Mouse (Mus musculus): ENCODE measurements at regions not wholly inside any gene's neighbourhood (a gene's known extent, or its start where the extent isn't known, plus 50 kb on each side); places are given as distances from the start of the nearest gene placed in this dataset.

DNA sequence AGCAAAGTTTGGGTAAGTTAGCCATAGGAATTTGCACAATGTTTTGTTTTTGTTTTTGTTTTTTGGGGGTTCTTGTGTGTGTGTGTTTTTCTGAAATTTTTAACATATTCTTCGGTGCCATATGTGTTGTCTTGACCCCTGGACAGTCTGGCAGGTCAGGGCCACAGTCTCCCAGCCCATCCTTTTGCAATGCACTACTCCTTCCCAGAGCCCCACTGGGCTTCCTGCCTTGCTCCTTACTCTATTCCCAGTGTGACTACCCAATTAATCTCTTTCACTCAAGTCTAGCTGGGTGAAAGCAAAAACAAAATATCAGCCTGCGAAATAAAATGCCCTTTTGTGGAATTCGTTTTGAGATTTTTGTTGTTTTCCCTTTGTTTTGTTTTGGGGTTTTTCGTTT lies 154.6 kb upstream of the Nabp1 start:
- Histone ChIP-seq H3K9ac (replicated peaks; ENCODE audit: low read depth, low read length) (no peak overlapping the region), H3K4me1 (ENCODE audit: control insufficient read depth, insufficient read depth, low read length) (peaks cover 5% of the 10 kb centered on the region; the same call in 1 of the 2 replicates), H3K27me3 (ENCODE audit: control insufficient read depth, insufficient read depth, low read length) (no peaks in the 10 kb centered on the region), H3K36me3 (ENCODE audit: control insufficient read depth, insufficient read depth, low read length) (no peaks in the 10 kb centered on the region), H3K27ac (ENCODE audit: low read depth, low read length) (no peak overlapping the region), H3K4me3 (ENCODE audit: low read depth, low read length) (no peak overlapping the region), H3K9me3 (ENCODE audit: control insufficient read depth, low read length) (no peaks in the 10 kb centered on the region), H3K4me2 (ENCODE audit: low read depth, low read length) (no peak overlapping the region)
- ATAC-seq (ENCODE audit: low read depth) = no peak
- 88% methylated on average over 4 of the region's 4 CpGs for WGBS

DNA sequence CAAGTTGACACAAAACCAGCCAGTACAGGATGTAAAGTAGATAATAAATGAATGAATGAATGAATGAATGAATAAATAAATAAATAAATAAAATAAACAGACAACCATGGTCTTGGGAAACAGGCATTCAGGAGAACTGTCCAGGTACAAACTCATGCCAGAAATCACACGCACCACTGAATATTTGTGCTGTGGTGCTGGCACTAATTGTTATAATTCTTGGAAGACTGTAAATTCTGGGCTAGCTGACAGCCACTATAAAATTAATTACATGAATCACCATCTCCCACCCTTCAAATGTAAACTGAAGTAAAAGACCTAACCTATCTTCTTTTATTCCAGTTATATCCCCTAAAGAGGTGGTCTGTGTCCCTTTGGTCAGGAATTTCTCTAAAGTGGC lies 151.6 kb upstream of the Nabp1 start:
- no peak overlapping the region for H3K9ac ChIP-seq (replicated peaks; ENCODE audit: low read depth, low read length)
- H3K27me3 ChIP-seq (ENCODE audit: control insufficient read depth, insufficient read depth, low read length) = no peaks in the 10 kb centered on the region
- no peak overlapping the region for H3K27ac ChIP-seq (ENCODE audit: low read depth, low read length)
- H3K9me3 ChIP-seq (ENCODE audit: control insufficient read depth, low read length) = no peaks in the 10 kb centered on the region
- H3K36me3 ChIP-seq (ENCODE audit: control insufficient read depth, insufficient read depth, low read length) = no peaks in the 10 kb centered on the region
- WGBS = 86% methylated on average over 1 of the region's 1 CpGs
- H3K4me2 ChIP-seq (ENCODE audit: low read depth, low read length) = no peak overlapping the region
- no peak overlapping the region for H3K4me3 ChIP-seq (ENCODE audit: low read depth, low read length)
- no peaks in the 10 kb centered on the region for H3K4me1 ChIP-seq (ENCODE audit: control insufficient read depth, insufficient read depth, low read length)
- ATAC-seq (ENCODE audit: low read depth) = no peak

DNA sequence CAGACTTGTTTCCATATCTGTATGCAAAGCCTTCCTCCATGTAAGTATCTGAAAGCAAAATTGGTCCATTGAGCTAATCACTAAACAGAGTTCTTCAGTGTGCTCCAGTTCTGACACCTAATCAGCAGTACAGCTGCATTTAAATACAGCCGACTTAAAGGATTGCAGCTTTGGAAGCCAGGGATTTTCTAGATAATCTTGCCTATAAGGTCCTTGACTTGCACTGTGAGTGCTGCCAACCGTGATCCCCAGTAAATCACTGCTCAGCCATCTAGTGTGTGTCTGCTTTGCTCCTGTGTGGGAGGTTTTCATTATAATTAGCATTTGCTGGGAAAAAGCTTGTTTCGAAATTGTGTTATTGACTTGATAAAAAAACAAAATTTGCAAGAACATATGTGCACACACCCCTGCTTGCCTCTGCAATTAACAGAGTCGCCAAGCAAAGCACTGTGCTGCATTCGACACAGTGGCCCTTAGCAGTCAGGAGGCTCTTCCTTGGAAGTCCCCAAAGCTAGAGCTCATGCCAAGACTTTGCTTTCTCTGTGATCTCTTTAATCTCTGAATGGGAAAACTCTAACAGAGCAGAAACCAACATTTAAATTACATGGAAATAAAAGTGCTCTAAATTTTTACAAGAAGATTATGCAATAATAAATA lies 150.0 kb upstream of the Nabp1 start:
- H3K27ac ChIP-seq (ENCODE audit: low read depth, low read length) = no peak overlapping the region
- no peaks in the 10 kb centered on the region for H3K36me3 ChIP-seq (ENCODE audit: control insufficient read depth, insufficient read depth, low read length)
- WGBS = 62% methylated on average over 5 of the region's 5 CpGs
- no peak for ATAC-seq (ENCODE audit: low read depth)
- H3K27me3 ChIP-seq (ENCODE audit: control insufficient read depth, insufficient read depth, low read length) = no peaks in the 10 kb centered on the region
- H3K4me1 ChIP-seq (ENCODE audit: control insufficient read depth, insufficient read depth, low read length) = no peaks in the 10 kb centered on the region
- no peak overlapping the region for H3K4me3 ChIP-seq (ENCODE audit: low read depth, low read length)
- no peak overlapping the region for H3K9ac ChIP-seq (replicated peaks; ENCODE audit: low read depth, low read length)
- no peaks in the 10 kb centered on the region for H3K9me3 ChIP-seq (ENCODE audit: control insufficient read depth, low read length)
- H3K4me2 ChIP-seq (ENCODE audit: low read depth, low read length) = no peak overlapping the region

DNA sequence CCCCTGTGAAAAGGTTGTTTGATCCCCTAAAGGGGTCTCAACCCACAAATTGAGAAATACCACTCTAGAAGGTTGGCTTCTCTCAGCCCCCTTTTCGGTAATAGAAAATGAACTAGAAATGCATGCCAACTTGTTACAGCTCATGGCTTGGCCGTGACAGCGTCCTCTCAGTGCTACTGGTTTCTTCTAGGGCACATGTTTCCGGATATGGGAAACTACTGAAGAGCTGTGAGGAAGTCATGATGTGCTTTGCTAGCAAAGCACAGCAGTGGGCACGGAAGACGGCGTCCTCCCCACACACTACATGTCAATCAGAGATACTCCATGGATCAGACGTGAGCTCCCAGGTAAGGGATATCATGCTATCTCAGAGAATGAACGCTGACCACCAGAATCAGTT lies 148.1 kb upstream of the Nabp1 start:
- Histone ChIP-seq H3K27me3 (ENCODE audit: control insufficient read depth, insufficient read depth, low read length) (no peaks in the 10 kb centered on the region), H3K27ac (ENCODE audit: low read depth, low read length) (no peak overlapping the region), H3K9ac (replicated peaks; ENCODE audit: low read depth, low read length) (no peak overlapping the region), H3K9me3 (ENCODE audit: control insufficient read depth, low read length) (no peaks in the 10 kb centered on the region), H3K36me3 (ENCODE audit: control insufficient read depth, insufficient read depth, low read length) (no peaks in the 10 kb centered on the region), H3K4me1 (ENCODE audit: control insufficient read depth, insufficient read depth, low read length) (no peaks in the 10 kb centered on the region), H3K4me3 (ENCODE audit: low read depth, low read length) (no peak overlapping the region), H3K4me2 (ENCODE audit: low read depth, low read length) (no peak overlapping the region)
- WGBS = 93% methylated on average over 9 of the region's 9 CpGs
- no peak for ATAC-seq (ENCODE audit: low read depth)

DNA sequence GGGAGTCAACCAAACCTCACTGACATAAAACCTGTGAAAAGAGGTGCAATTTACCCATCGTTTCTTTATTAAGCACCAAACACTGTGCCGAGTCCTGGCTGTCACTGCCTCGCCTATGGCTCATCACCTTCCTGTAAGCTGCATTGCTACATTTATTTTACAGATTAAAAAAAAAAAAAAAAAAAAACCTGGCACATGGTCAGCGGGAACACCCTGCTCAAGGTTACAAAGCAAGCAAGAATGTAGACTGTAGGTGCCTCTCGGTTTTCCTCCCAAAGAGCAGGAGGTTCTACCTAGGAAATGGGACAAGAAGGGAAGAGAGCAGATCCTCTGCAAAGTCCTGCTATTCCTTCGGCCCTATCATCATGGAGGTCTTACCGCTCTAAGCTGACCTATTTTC lies 146.9 kb upstream of the Nabp1 start:
- Histone ChIP-seq H3K4me3 (ENCODE audit: low read depth, low read length) (no peak overlapping the region), H3K36me3 (ENCODE audit: control insufficient read depth, insufficient read depth, low read length) (no peaks in the 10 kb centered on the region), H3K27me3 (ENCODE audit: control insufficient read depth, insufficient read depth, low read length) (no peaks in the 10 kb centered on the region), H3K4me2 (ENCODE audit: low read depth, low read length) (no peak overlapping the region), H3K27ac (ENCODE audit: low read depth, low read length) (no peak overlapping the region), H3K4me1 (ENCODE audit: control insufficient read depth, insufficient read depth, low read length) (no peaks in the 10 kb centered on the region), H3K9ac (replicated peaks; ENCODE audit: low read depth, low read length) (no peak overlapping the region), H3K9me3 (ENCODE audit: control insufficient read depth, low read length) (no peaks in the 10 kb centered on the region)
- no peak for ATAC-seq (ENCODE audit: low read depth)
- WGBS = 92% methylated on average over 7 of the region's 7 CpGs

DNA sequence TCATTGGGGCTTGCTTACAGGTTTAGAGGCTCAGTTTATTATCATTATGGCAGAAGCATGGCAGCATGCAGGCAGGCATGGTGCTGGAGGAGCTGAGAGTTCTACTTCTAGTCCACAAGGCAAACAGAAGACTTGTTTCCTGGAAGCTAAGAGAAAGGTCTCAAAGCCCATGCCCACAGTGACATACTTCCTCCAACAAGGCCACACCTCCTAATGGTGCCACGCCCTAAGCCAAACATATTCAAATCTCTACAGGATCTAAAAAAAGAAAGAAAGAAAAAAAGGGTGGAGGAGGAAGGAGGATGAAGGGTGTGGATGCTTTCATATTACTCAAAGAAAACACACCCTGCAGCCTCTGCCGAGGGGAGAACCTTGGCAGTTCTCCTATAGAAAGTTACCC lies 146.3 kb upstream of the Nabp1 start:
- no peak for ATAC-seq (ENCODE audit: low read depth)

DNA sequence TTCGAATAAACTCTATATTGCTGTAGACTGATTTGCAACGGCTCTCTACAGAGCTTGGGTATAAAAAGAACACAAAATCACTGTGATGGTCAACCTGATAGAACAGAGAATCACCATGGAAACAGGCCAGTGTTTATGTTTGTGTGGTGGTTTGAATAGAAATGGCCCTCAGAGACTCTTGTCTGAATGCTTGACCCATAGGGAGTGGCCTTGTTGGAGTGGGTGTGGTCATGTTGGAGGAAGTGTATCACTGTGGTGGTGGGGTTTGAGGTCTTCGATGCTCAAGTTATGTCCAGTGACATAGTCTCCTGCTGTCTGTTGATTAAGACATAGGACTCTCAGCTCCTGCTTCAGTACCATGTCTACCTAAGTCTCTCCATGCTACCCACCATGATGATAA lies 144.8 kb upstream of the Nabp1 start:
- H3K9me3 ChIP-seq (ENCODE audit: control insufficient read depth, low read length) = no peaks in the 10 kb centered on the region
- no peaks in the 10 kb centered on the region for H3K36me3 ChIP-seq (ENCODE audit: control insufficient read depth, insufficient read depth, low read length)
- no peak overlapping the region for H3K4me3 ChIP-seq (ENCODE audit: low read depth, low read length)
- H3K27me3 ChIP-seq (ENCODE audit: control insufficient read depth, insufficient read depth, low read length) = no peaks in the 10 kb centered on the region
- WGBS = 62% methylated on average over 3 of the region's 3 CpGs
- H3K9ac ChIP-seq (replicated peaks; ENCODE audit: low read depth, low read length) = no peak overlapping the region
- H3K4me2 ChIP-seq (ENCODE audit: low read depth, low read length) = no peak overlapping the region
- H3K4me1 ChIP-seq (ENCODE audit: control insufficient read depth, insufficient read depth, low read length) = peaks cover 10% of the 10 kb centered on the region; the same call in 1 of the 2 replicates
- no peak overlapping the region for H3K27ac ChIP-seq (ENCODE audit: low read depth, low read length)
- no peak for ATAC-seq (ENCODE audit: low read depth)

More for the DNA sequence above, 146.3 kb upstream of the Nabp1 start:
- H3K9ac ChIP-seq (replicated peaks; ENCODE audit: low read depth, low read length) = no peak overlapping the region
- H3K27me3 ChIP-seq (ENCODE audit: control insufficient read depth, insufficient read depth, low read length) = no peaks in the 10 kb centered on the region
- H3K36me3 ChIP-seq (ENCODE audit: control insufficient read depth, insufficient read depth, low read length) = no peaks in the 10 kb centered on the region
- no peaks in the 10 kb centered on the region for H3K4me1 ChIP-seq (ENCODE audit: control insufficient read depth, insufficient read depth, low read length)
- H3K4me2 ChIP-seq (ENCODE audit: low read depth, low read length) = no peak overlapping the region
- WGBS = 84% methylated on average over 2 of the region's 2 CpGs
- no peak overlapping the region for H3K27ac ChIP-seq (ENCODE audit: low read depth, low read length)
- no peak overlapping the region for H3K4me3 ChIP-seq (ENCODE audit: low read depth, low read length)
- H3K9me3 ChIP-seq (ENCODE audit: control insufficient read depth, low read length) = no peaks in the 10 kb centered on the region

DNA sequence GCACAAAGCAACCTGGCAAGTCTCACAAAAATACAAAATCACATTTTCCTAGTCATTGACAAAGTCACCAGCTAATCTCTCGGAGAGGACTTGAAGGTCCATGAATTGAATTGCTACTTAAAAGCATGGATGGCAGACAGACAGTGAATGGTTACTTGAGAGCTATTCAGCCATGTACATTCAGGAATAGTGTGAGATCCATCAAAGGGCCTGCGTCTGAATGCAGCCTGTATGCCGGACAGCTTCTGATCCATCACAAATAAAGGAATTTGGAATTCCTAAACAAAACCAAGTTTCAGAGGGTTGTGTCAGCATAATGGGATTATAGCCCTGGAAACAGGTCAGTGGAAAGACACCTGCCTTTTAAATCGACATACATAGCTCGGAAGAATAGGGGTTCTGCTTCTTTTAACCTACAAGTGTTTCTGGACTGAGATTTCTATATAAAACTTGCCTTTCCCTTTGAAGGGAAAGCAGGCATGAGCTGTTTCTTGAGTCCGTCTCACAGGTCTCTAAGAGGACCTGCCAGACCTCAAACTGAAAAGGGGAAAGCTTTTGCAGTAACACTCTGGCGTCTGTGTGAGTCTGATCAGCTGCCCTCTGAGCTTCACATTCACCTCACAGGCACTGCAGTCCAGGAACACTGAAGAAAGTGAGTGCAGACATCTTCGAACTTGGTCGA lies 144.1 kb upstream of the Nabp1 start:
- H3K27me3 ChIP-seq (ENCODE audit: control insufficient read depth, insufficient read depth, low read length) = no peaks in the 10 kb centered on the region
- H3K9ac ChIP-seq (replicated peaks; ENCODE audit: low read depth, low read length) = no peak overlapping the region
- H3K27ac ChIP-seq (ENCODE audit: low read depth, low read length) = no peak overlapping the region
- no peaks in the 10 kb centered on the region for H3K36me3 ChIP-seq (ENCODE audit: control insufficient read depth, insufficient read depth, low read length)
- no peak overlapping the region for H3K4me2 ChIP-seq (ENCODE audit: low read depth, low read length)
- peaks cover 16% of the 10 kb centered on the region; the same call in 1 of the 2 replicates for H3K4me1 ChIP-seq (ENCODE audit: control insufficient read depth, insufficient read depth, low read length)
- ATAC-seq (ENCODE audit: low read depth) = no peak
- WGBS = 55% methylated on average over 9 of the region's 9 CpGs
- H3K9me3 ChIP-seq (ENCODE audit: control insufficient read depth, low read length) = no peaks in the 10 kb centered on the region
- H3K4me3 ChIP-seq (ENCODE audit: low read depth, low read length) = no peak overlapping the region

DNA sequence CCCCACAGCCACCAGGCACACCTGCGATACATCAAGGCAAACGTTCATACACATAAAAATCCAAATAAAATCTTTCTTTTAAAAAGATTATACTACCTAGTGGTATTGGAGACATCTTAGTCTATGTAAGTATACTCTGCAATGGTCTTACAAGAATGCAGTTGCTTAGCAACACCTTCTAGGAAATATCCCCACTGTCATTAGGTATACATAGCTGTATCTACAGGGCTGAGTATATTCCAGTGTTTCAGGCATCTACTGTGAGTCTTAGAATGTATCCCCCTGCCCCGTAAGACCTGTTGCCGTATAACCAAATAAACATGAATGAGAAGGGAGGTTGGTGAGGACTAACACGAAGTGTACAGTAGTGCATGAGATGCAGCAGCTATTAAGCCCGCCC lies 142.8 kb upstream of the Nabp1 start:
- H3K4me1 ChIP-seq (ENCODE audit: control insufficient read depth, insufficient read depth, low read length) = peaks cover 18% of the 10 kb centered on the region; the same call in 1 of the 2 replicates
- H3K4me3 ChIP-seq (ENCODE audit: low read depth, low read length) = no peak overlapping the region
- ATAC-seq (ENCODE audit: low read depth) = no peak
- H3K9me3 ChIP-seq (ENCODE audit: control insufficient read depth, low read length) = no peaks in the 10 kb centered on the region
- H3K36me3 ChIP-seq (ENCODE audit: control insufficient read depth, insufficient read depth, low read length) = no peaks in the 10 kb centered on the region
- 90% methylated on average over 6 of the region's 6 CpGs for WGBS
- no peak overlapping the region for H3K9ac ChIP-seq (replicated peaks; ENCODE audit: low read depth, low read length)
- no peak overlapping the region for H3K27ac ChIP-seq (ENCODE audit: low read depth, low read length)
- H3K27me3 ChIP-seq (ENCODE audit: control insufficient read depth, insufficient read depth, low read length) = no peaks in the 10 kb centered on the region
- no peak overlapping the region for H3K4me2 ChIP-seq (ENCODE audit: low read depth, low read length)

Data from neural tube, embryonic 14.5 days (tissue).